Mouse (Mus musculus): ENCODE data around the gene A730071L15Rik.

The A730071L15Rik gene

DNA sequence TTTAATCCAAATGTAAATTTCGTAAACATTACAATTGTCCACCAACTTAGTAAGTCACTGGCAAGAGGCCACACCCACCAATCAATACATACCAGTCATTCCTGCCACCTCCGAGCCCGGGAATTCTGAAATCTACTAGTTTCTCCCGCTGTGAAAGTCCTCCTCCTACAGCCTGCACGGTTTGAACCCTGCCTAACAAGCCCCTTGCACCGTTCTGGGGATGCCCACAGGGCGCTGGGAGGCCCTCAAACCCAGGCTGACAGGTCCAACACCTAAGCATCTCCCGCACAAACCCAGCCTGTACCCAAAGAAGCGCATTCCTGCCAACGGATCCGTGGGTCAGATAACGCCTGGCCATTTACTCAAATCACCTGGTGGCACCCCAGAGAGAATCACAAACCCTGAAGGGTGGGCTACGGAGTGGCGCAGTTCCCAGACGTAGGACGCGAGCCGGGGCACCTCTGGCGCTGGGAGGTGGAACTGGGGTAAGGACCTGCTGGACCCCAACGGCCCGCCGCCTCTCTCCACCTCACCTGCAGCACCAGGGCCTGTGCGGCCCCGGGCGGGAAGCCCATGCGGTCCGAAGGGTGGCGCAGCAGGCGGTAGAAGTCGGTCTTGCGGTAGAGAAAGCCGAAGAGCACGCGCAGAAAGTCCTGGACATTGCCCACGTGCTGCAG is at the start of gene A730071L15Rik:
TSS of gene A730071L15Rik (plus strand) at position 620 of the 677 bp plus-strand sequence.
- no peak for DNase-seq

DNA sequence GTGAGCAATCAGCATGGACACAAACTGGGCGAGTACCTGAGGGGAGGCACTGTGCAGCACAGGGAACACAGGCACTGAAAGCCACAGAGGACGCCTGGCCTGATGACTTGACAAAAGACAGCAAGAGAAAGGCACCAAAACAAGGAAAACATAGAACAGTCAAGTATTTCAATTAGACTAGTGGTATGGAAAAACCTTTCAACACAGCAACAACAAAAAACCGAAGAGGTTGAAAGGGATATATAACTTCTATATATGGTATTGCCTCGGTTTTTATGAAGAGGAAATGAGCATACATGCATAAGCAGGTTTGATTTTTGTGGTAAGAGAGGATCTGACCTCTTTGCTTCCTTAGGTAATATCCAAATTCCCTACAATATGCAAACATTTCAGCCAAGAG is 47.0 kb upstream of the A730071L15Rik start:
- DNase-seq = no peak

DNA sequence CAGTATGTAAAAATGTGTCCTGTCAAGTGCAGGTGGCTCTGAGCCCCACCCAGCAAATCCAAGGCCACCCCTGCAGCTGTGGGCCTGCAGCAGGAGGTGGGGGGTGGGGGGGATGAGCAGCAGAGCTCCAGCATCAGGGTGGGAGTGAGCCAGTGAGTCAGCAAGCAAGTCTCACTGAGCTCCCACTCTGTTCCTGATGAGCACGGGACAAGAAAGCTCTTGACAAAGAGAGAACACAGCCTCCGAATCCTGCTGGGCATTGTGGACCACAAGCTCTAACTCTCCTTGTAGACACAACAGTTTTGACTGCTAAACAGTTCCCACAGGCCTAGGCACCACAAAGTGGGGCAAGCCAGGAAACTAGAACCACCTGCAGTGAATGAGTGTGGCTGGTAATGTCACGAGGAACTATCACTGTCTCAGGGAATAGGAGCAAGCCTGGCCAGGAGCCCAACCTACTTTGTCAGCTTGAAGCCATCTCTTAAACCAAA is 45.6 kb upstream of the A730071L15Rik start:
- DNase-seq = no peak

DNA sequence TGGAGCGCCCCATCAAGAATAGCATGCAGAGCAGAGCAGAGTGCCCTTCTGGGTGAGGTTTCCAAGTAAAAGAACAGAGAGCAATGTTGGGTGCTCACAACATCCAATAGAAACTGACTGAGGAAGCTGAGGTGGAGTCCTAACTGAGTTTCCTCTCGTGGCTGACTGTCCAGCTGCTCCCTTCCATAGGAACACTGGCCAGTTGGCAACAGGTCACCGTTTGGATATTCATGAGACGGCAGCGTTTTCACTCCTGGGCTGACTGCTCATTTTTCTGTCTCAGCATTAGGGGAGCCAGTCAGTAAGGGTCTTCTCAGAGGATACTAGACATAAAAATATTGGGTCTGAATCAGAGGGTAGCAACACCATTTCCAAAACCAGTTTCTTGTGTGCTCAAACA is 43.2 kb upstream of the A730071L15Rik start:
- no peak for DNase-seq

DNA sequence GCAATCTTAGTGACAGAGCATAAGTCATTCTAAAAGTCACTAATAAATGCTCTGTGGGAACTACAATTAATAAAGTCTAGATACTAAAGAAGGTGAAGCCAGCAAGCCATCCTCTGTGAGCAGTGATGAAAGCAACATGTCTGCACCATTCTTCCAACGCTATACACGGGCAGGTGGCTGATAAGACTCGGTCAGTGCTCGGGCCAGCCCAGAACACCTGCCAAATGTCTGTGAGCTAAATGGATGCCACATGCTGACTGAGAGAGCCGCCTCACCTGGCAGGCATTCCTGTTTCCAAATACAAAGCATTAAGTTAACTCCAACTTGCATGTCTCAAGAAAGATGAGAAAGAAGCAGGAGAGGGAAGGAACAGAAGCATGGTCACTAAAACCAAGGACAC is 42.7 kb upstream of the A730071L15Rik start:
- DNase-seq = no peak

DNA sequence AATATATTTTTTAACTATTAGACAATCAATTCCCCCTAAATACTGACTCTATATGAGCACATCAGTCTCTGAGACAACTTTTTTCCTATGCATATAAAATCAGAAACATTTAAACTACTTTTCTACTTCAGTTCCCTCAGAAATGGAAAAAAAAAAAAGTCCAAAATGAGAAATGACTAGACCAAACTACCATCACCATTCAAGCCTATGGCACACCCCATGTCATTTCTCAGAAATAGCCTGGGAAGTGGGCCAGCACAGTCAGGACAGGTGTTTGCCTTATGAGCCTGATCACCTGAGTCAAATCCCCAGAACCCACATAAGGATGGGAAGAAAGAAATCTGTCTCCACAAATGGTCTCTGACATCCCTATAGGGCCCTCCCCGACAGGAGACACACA is 41.3 kb upstream of the A730071L15Rik start:
- no peak for DNase-seq

DNA sequence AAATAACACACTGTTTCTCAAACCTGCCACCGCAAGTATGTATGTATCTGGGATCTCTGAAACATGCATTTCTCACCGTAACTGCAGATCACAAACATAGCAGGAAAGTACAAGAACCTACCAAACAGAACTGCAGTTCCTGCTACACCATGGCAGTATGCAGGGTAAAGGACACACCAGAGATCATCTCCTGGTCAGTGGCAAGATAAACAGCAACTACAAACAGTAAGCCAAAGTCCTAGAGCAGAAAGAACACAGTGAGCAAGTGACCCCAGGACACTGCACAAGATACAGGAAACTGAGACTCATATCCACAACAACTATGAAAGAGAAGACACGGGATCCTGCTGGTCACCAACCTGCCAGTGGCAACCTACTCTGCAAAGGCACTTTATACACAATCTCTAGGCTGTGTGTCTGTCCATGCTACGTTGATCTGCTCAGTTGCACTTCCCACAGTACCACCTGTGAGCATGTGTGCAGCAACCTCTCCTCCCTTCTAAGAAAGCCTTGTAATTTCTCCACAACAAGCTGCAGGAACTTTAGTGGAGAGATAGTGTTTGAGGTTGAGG is 40.0 kb upstream of the A730071L15Rik start:
- DNase-seq = no peak

DNA sequence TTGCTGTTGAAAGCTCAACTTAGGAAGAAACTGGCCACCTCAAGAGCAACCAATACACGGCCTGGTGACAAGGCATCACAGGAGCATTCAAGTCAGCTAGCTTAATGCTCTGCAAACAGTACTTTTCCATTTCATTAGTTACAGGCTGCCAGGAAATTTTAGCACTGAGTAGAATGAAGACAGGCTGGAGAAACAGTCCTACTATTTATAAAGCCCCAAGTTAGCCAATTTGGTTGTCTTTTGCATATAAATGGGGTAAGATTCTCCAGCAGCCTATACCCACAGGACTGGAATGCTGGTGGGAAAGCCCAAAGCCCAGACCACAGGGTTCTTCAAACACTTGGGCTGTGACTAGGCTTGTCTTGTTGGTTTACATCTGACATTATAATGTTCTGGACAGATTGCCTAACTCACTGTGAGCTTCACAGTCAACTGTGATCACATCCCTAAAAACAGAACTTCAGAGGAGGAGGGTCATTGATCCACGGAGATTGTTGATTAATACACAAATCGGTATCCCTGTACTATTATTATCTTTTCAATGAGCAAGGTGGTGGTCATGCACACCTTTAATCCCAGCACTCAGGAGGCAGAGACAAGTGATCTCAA is 39.1 kb upstream of the A730071L15Rik start:
- no peak for DNase-seq

DNA sequence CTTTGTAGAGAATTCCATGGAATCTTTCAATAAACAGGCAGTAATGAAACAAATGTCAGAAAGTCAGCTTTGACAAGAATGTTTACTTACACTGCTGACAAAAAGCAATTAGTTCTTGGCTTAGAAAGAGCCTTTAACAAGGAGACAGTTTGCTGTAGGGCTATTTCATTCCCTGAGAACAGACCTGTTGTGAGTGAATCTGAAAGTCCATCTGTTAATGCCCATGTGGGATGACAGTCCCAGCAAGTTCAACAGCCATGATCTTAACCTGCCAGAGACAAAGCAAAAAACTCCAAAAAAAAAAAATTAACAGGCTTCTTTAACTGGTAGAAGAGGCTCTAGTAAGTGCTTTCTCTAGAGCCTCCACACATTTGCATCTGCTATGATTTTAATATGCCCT is 38.3 kb upstream of the A730071L15Rik start:
- no peak for DNase-seq

DNA sequence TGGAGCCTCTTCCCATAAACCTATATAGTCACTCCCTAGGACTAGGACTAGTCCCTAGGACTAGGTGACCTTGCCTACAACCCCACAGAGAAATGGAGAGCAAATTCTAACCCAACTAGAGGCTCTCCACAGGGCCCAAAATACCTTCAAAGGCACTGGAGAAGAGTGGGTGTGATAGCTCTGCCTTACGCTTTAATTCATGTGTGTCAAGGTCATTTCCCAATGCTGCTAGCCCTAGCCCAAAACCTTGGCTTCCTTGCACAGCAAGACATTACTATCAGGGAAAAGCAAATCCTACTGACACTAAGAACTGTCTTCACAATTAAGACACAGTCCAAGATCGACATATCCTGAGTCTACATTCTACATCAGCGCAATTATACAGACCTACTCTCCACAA is 36.8 kb upstream of the A730071L15Rik start:
- no peak for DNase-seq

DNA sequence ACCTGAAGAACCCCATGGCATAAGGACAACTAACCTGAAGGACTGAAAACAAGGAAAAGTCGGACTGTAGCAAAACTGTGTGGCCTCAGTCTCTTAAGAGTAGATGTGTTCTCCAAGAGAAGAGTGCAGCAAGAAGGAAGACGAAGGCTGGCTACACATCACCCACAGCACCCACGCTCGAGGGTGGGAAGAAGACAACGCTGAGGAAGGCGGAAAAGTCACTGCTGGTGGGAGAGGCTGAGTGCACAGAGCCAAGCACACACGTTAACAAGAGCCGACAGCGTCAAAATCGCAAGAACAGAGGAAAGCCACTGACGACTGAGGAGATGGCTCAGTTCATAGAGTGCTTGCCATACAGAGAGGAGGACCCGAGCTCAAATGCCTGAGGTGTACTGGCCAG is 36.1 kb upstream of the A730071L15Rik start:
- DNase-seq = no peak

DNA sequence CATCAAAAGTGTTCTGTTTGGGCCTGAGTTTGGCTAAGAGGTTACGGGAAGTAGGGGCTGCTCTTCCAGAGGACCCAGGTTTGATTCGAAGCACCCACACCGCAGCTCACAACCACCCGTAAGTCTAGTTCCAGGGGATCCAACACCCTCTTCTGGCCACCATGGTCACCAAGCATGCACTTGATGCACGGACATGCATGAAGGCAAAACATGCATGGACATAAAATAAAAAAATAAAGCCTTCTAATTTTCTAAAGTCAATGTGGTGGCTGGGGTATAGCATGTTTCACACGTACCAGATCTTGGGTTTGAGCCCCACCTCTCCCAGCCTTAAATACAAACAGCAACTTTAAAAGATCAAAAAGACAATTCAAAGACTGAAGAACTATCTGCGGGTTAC is 35.0 kb upstream of the A730071L15Rik start:
- no peak for DNase-seq

DNA sequence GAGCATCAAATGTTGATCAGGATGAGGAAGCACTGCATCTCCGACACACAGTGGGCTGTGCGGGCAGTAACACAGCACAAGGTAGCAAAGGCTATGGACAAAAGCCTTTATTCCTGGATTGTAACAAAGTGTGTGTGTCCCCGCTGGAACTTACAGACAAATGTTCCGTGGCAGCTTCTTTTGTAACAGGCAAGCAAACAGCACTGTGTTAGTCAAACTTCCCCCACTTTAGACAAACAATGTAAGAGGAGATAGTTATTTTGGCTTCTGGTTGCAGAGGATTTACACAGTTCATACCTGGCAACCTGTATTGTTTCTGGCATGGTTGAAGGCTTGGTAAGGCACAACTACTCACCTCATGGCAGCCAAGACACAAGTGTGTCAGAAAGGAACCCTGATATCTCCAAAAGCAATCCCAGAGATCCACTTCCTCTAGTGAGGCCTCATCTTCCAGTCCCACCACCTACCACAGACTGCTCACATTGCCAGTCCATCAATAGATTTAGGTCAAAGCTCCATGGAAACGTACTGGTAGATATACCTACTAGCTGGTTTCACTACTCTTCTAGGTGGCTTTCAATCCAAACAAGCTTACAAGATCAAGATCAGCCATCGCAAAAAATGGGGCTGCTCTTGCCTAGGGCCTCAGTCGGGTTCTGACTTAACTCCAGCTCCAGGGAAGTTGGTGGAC is 34.3 kb upstream of the A730071L15Rik start:
- no peak for DNase-seq

DNA sequence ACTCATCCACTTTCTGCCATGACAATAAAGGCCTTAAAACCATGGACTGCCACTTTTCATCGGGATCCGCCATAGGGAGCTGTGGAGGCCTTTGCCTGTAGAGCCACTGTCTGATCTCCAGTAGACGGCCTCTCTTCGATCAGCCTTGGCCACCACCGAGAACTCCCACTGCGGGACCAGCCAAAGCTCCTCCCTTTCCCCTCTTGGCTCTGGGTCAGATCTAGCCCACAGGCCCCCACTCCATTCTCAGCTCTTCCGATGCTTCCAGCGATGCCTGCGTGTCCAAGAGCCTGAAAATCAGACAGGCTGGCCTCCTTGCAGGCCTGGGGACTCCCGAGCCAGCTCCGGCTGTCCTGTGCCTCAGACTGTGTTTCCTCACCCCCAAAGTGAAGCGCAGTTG is 33.5 kb upstream of the A730071L15Rik start:
- no peak for DNase-seq

DNA sequence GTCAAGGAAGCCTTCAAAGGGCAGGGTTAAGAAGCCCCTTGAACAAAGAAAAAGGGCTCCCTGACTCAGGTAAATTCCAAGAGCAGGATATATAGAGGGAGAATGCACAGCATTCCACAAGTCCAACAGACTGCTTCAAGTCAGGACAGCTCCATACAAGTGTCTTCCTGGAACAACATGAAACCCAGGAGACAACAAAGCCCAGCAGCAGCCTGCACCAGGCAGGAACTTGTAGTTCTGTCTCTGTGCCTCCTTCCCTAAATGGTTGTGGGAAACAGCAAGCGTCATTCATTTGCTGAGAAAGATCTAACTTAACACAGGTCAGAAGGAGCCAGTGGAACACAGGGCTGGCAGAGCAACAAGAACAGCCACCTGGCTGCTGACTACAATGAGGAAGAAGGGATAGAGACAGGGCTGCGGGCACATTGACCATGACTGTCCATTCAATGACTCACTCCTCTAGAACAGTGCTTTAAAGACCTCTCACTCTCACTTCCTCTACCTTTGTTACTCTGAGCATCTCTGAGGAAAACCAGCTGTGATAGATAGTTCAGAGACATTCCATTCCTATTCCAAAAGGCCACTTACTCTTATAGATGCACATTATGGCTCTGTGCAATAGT is 30.7 kb upstream of the A730071L15Rik start:
- no peak for DNase-seq

DNA sequence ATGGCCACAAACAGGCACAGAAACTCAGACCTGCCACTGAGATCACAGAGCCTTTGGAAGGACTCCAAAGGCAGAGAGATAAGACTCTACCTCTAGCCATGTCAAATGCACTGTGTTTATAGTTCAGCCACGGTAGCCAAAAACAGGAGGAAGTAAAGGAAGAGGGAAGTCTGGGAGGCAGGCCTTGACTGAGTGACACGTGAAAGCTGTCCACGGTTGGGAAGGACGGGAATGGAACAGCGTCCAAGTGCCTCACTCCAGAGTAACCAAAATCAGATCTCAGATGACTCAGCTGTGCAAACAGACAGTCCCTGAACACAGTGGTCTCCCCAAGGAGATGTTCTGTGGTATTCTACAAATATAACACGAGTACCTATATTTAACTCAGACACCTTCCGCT is 25.1 kb upstream of the A730071L15Rik start:
- DNase-seq = no peak

DNA sequence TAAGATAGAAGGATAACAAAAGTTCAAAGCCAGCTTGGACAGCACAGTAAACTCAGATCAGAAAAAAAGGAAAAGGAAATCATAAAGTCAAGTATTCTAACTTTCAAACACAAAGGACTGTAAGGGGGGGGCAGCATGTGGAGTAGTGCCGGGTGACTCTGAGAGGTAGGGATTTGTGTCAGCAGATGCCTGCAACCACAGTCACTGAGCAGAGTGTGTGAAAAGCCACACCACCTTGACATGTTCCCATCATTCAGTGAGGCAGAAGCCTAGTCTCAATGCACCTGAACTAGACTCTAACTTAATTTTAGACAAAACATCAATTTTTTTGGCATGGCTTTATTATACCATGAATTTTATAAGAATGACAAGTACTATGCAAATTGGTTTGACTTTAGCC is 24.3 kb upstream of the A730071L15Rik start:
- DNase-seq = no peak

DNA sequence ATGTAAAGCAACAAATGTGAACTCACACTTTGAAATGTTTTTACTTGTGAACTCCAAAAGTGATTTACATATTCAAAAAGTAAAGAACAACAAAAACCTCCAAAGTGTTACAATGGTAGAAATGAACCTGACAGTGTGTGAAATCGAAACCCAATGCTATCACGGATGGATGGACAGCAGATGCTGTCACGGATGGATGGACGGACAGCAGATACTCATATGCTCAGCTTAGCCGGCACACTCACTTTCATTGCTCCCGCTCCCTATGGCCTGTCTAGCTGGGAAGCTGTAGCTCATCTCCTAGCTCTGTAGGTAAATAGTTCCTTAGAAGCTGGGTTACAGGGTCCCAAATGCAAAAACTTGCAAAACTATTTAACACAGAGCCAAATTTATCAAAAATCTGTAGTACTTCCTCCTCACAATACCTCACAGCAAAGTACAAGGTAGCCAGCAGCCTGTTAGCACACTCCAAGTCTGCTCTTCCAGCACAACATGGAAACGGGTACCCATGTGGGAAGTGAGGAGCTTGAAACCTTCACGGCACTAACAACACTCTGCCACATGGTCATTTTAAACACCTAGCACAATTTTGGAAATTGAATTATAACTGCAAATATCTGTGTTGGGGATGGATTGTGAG is 21.9 kb upstream of the A730071L15Rik start:
- no peak for DNase-seq

DNA sequence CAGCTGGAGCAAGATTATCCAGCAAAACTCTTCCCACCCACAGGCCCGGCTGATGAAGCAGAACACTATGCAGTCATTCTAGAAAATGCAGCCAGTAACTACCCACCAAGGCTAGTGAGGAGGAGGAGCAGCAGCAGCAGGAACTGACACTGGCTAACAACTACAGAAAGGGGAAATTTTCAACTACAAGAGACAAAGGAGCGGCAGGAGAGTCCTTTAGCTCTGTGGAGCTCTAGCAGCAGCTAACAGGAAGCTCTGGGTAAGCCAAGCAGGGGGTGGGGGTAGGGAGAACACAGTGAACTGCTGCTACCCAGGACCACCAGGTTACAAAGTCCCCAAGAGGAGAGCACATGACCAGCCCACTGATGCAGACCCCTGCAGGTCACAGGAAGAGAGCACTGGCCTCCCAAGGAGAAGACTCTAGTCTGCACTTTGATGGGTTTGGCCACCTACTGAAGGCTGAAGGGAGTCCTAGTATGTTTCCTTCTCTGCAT is 21.1 kb upstream of the A730071L15Rik start:
- no peak for DNase-seq

DNA sequence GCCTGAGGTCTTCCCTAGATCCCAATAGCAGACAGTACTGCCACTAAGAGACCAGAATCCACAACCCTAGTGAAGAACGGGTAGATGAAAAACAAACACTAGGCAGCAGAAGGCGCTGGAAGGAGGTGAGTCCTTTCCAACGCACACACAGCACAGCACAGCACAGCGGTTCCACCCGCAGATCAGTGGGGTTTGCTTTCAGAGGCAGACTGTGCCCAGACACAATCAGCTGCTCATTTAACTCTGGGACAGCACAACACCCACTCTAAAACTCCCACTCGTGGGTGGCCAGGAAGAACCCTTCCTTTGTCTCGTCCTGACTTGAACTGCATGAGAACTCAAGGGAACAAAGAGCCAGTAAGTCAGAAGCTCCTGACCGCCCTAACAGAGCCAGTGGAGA is 20.6 kb upstream of the A730071L15Rik start:
- no peak for DNase-seq

DNA sequence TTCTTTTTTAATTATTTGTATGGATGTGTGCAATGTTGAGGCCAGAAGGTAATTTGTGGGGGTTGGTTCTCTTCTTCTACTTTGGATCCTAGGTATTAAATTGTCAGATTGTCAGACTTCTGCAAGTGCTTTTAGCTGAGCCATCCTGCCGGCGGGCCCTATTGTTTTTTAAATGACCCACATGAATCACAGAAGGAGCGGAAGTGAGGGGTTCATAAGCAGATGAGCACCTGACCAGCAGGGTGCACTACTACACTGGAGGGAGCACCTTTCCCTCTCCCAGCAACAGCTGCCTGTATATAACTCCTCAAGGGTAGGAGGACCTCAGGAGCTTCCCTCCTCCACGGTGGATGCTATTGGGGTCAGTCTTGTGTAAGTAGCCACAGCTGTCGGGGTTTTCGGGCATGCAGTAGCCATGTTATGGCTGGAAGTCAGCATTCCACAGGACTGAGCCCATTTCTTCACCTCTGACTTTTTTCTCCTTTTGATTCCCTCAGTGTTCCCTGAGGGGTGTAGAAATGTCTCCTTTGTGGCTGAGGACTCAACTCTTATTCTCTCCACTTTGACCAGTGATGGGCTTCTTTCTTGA is 18.9 kb upstream of the A730071L15Rik start:
- DNase-seq = no peak

DNA sequence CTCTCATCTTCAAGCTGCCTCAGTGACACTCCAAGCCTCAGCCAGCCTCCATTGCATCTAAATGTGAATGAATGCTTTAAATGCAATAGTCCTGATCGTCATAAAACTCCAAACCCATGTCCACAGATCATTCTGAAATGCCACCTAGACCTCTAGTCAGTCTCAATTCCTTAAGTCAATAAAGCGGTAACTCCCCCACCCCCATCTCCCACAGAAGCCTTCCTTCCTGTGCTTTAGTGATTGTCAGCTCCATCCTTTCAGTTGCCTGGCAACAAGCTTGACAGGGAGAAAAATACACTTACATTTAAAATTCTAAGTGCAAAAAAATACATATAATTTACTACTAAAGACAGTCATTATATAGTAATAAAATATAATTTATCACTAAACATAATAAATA is 16.6 kb upstream of the A730071L15Rik start:
- DNase-seq = no peak
